Mouse (Mus musculus) myocyte (in vitro differentiated cells): Measurements from ENCODE around the gene Mt1. TPM values are rescaled to one million over a fixed set of nuclear protein-coding genes. Genes with fewer than 3 reads are reported as not detected.
A peak's percentile ranks its signal among the peaks of the same experiment; 100 is the strongest.

Experiments used
- H3K27me3 ChIP-seq: one replicate; pipeline ENCODE4 v1.6.1; 2011; ENCODE audit not compliant: control insufficient read depth, insufficient read depth, insufficient read length
- H3K36me3 ChIP-seq: one replicate; pipeline ENCODE4 v1.6.1; 2011; ENCODE audit not compliant: control insufficient read depth, insufficient read depth
- H3K4me2 ChIP-seq: one replicate; pipeline ENCODE4 v1.6.1; 2011; ENCODE audit warnings: low read depth, control low read depth
- H3K4me3 ChIP-seq: one replicate; pipeline ENCODE4 v1.5.1; 2011; ENCODE audit warnings: mild to moderate bottlenecking, control low read depth, moderate library complexity
- H3K79me2 ChIP-seq: one replicate; pipeline ENCODE4 v1.6.1; 2011; ENCODE audit not compliant: control insufficient read depth, insufficient read depth
- H3ac ChIP-seq: one replicate; pipeline ENCODE4 v1.6.1; 2011; ENCODE audit not compliant: control insufficient read depth, insufficient read length
- CEBPB ChIP-seq: IDR thresholded peaks from 2 replicates; pipeline ENCODE4 v1.6.1; 2011; ENCODE audit warnings: mild to moderate bottlenecking, moderate library complexity; ENCODE audit not compliant: poor library complexity, insufficient read depth, severe bottlenecking
- E2F4 ChIP-seq: IDR thresholded peaks from one replicate; pipeline ENCODE4 v1.6.1; 2011; ENCODE audit warnings: mild to moderate bottlenecking, control low read depth, moderate library complexity; ENCODE audit not compliant: insufficient read depth
- MAX ChIP-seq: IDR thresholded peaks from one replicate; pipeline ENCODE4 v1.6.1; 2011; ENCODE audit warnings: low read depth, mild to moderate bottlenecking, control low read depth
- MYOD1 ChIP-seq, 3 experiments: IDR thresholded peaks; one replicate each; pipeline ENCODE4 v1.6.1; 2011; ENCODE audit warnings: control low read depth in 2 of 3, low read depth in 2 of 3, mild to moderate bottlenecking in 2 of 3, moderate library complexity in 1 of 3; ENCODE audit not compliant: insufficient read length in 2 of 3, control insufficient read depth in 1 of 3
- MYOG ChIP-seq, 3 experiments: IDR thresholded peaks; one replicate each; pipeline ENCODE4 v1.6.1; 2011; ENCODE audit warnings: control low read depth in 2 of 3, low read depth in 2 of 3, mild to moderate bottlenecking in 2 of 3; ENCODE audit not compliant: insufficient read length in 2 of 3, control insufficient read depth in 1 of 3, insufficient read depth in 1 of 3
- POLR2A ChIP-seq: IDR thresholded peaks from one replicate; pipeline ENCODE4 v1.6.1; 2011; ENCODE audit warnings: low read depth, mild to moderate bottlenecking, control low read depth, moderate library complexity; ENCODE audit not compliant: insufficient read length
- POLR2AphosphoS2 ChIP-seq: IDR thresholded peaks from one replicate; pipeline ENCODE4 v1.6.1; 2011; ENCODE audit warnings: low read depth, control low read depth; ENCODE audit not compliant: insufficient read length
- REST ChIP-seq: IDR thresholded peaks from one replicate; pipeline ENCODE4 v1.6.1; 2011; ENCODE audit warnings: mild to moderate bottlenecking, control low read depth, moderate library complexity; ENCODE audit not compliant: insufficient read depth, insufficient read length
- SRF ChIP-seq: IDR thresholded peaks from one replicate; pipeline ENCODE4 v1.6.1; 2011; ENCODE audit warnings: low read depth; ENCODE audit not compliant: control insufficient read depth, insufficient read length
- TCF12 ChIP-seq: IDR thresholded peaks from one replicate; pipeline ENCODE4 v1.6.1; 2011; ENCODE audit warnings: mild to moderate bottlenecking, control low read depth; ENCODE audit not compliant: poor library complexity, insufficient read depth, severe bottlenecking
- TCF3 ChIP-seq: IDR thresholded peaks from one replicate; pipeline ENCODE4 v1.6.1; 2011; ENCODE audit warnings: low read depth, control low read depth; ENCODE audit not compliant: insufficient read length
- USF1 ChIP-seq: IDR thresholded peaks from one replicate; pipeline ENCODE4 v1.6.1; 2011; ENCODE audit warnings: low read depth, mild to moderate bottlenecking, control low read depth, moderate library complexity
- polyA plus RNA-seq: library from polyadenylated mRNA; unstranded; fragments of >200 nt; fragmentation: generic; extraction: Trizol; gene quantifications from one replicate; pipeline ENCODE4 v1.2.1, GENCODE M21; 2012; ENCODE audit warnings: missing spikeins

The Mt1 gene
- polyA plus RNA-seq, 1 experiment: 1,165 TPM

- H3K4me3 ChIP-seq: no peak overlapping the region
- TF ChIP-seq SRF: no peak
- no peak for TF ChIP-seq POLR2A
- TF ChIP-seq TCF12: no peak
- no peak for TF ChIP-seq MYOD1 (IDR thresholded peaks at IDR 0.05; ENCODE audit: control insufficient read depth in 1 of 3, insufficient read length in 2 of 3, low read depth in 2 of 3)
- no peak for TF ChIP-seq REST
- no peak for TF ChIP-seq MYOG (IDR thresholded peaks at IDR 0.05; ENCODE audit: control insufficient read depth in 1 of 3, insufficient read depth in 1 of 3, insufficient read length in 2 of 3, low read depth in 2 of 3)
- TF ChIP-seq E2F4: no peak
- TF ChIP-seq POLR2AphosphoS2: no peak
- TF ChIP-seq TCF3: no peak
- TF ChIP-seq USF1: no peak
- no peak for TF ChIP-seq CEBPB
- no peak for TF ChIP-seq MAX
- H3K79me2 ChIP-seq: no peaks in the 10 kb centered on the region
- H3ac ChIP-seq: no peak overlapping the region
- H3K4me2 ChIP-seq: peak overlapping the region; percentile 66
- no peaks in the 10 kb centered on the region for H3K27me3 ChIP-seq
- no peaks in the 10 kb centered on the region for H3K36me3 ChIP-seq
Measured at GRCm38 (mm10) chr8:94167244-94167643, 11.6 kb upstream of the Mt1 start.

GRCm38 (mm10) chr8:94169547-94169946 is 9.3 kb upstream of the Mt1 start:
- no peaks in the 10 kb centered on the region for H3K27me3 ChIP-seq
- TF ChIP-seq REST: no peak
- TF ChIP-seq MYOG (IDR thresholded peaks at IDR 0.05; ENCODE audit: control insufficient read depth in 1 of 3, insufficient read depth in 1 of 3, insufficient read length in 2 of 3, low read depth in 2 of 3): no peak
- TF ChIP-seq POLR2AphosphoS2: no peak
- no peak for TF ChIP-seq MAX
- no peak for TF ChIP-seq TCF3
- no peak for TF ChIP-seq TCF12
- no peak for TF ChIP-seq MYOD1 (IDR thresholded peaks at IDR 0.05; ENCODE audit: control insufficient read depth in 1 of 3, insufficient read length in 2 of 3, low read depth in 2 of 3)
- TF ChIP-seq POLR2A: no peak
- H3K79me2 ChIP-seq: no peaks in the 10 kb centered on the region
- no peak overlapping the region for H3K4me2 ChIP-seq
- H3K4me3 ChIP-seq: no peak overlapping the region
- no peaks in the 10 kb centered on the region for H3K36me3 ChIP-seq
- no peak overlapping the region for H3ac ChIP-seq

GRCm38 (mm10) chr8:94171321-94171755 is 7.5 kb upstream of the Mt1 start:
- H3K36me3 ChIP-seq: no peaks in the 10 kb centered on the region
- peak overlapping the region; percentile 77 for H3K4me3 ChIP-seq
- H3ac ChIP-seq: no peak overlapping the region
- TF ChIP-seq MAX (no peak), MYOD1 (IDR thresholded peaks at IDR 0.05; ENCODE audit: control insufficient read depth in 1 of 3, insufficient read length in 2 of 3, low read depth in 2 of 3) (peak in 1 of 3 experiments; percentile 16), USF1 (no peak), E2F4 (no peak), CEBPB (no peak), SRF (no peak)
- H3K27me3 ChIP-seq: no peaks in the 10 kb centered on the region
- H3K79me2 ChIP-seq: no peaks in the 10 kb centered on the region
- H3K4me2 ChIP-seq: peak overlapping the region; percentile 94

- Histone ChIP-seq H3K79me2 (no peaks in the 10 kb centered on the region), H3K4me2 (peak within 1 kb of the TSS; percentile 94), H3K36me3 (no peaks in the 10 kb centered on the region), H3K27me3 (no peaks in the 10 kb centered on the region), H3K4me3 (peak within 1 kb of the TSS; percentile 77), H3ac (peak within 1 kb of the TSS; percentile 41)
- peak in 1 of 3 experiments; percentile 7 for TF ChIP-seq MYOD1 (IDR thresholded peaks at IDR 0.05; ENCODE audit: control insufficient read depth in 1 of 3, insufficient read length in 2 of 3, low read depth in 2 of 3)
- TF ChIP-seq MYOG (IDR thresholded peaks at IDR 0.05; ENCODE audit: control insufficient read depth in 1 of 3, insufficient read depth in 1 of 3, insufficient read length in 2 of 3, low read depth in 2 of 3): peak in 2 of 3 experiments; percentile 0 to 37
- TF ChIP-seq CEBPB: no peak
- TF ChIP-seq TCF12: no peak
- TF ChIP-seq USF1: peak; percentile 84
- TF ChIP-seq E2F4: no peak
Measured at GRCm38 (mm10) chr8:94172075-94172808, 6.6 kb upstream of the Mt1 start, which contains the start of gene Mt2. TSS of gene Mt2 (plus strand) at chr8:94172664.

GRCm38 (mm10) chr8:94172809-94173732 is 5.8 kb upstream of the Mt1 start:
- peak overlapping the region; percentile 41 for H3ac ChIP-seq
- H3K4me3 ChIP-seq: peak overlapping the region; percentile 77
- H3K27me3 ChIP-seq: no peaks in the 10 kb centered on the region
- peak overlapping the region; percentile 94 for H3K4me2 ChIP-seq
- TF ChIP-seq MYOG (IDR thresholded peaks at IDR 0.05; ENCODE audit: control insufficient read depth in 1 of 3, insufficient read depth in 1 of 3, insufficient read length in 2 of 3, low read depth in 2 of 3) (peak in 1 of 3 experiments; percentile 43), TCF3 (no peak), POLR2AphosphoS2 (peak; percentile 32), SRF (no peak), MAX (no peak), MYOD1 (IDR thresholded peaks at IDR 0.05; ENCODE audit: control insufficient read depth in 1 of 3, insufficient read length in 2 of 3, low read depth in 2 of 3) (no peak), REST (no peak), POLR2A (peak; percentile 49), TCF12 (no peak)
- H3K79me2 ChIP-seq: no peaks in the 10 kb centered on the region
- no peaks in the 10 kb centered on the region for H3K36me3 ChIP-seq
